Mouse (Mus musculus) hindbrain, embryonic 10.5 days (tissue): Measurements from ENCODE around the gene Zfp830. TPM values are rescaled to one million over a fixed set of nuclear protein-coding genes. Genes with fewer than 3 reads are reported as not detected.

ENCODE experiments used
- DNase-seq: peaks from one replicate; pipeline ENCODE4 v3.0.0-alpha.2; 2017; ENCODE audit warnings: low spot score
- H3K27ac ChIP-seq: fragments of 300-500 bp; sonication (generic); 2 replicates; pipeline ENCODE4 v1.5.1; 2016; ENCODE audit warnings: mild to moderate bottlenecking, moderate library complexity
- H3K27me3 ChIP-seq: fragments of 300-500 bp; sonication (generic); 2 replicates; pipeline ENCODE4 v1.6.1; 2016; ENCODE audit warnings: mild to moderate bottlenecking; ENCODE audit not compliant: poor library complexity, insufficient read depth, severe bottlenecking
- H3K36me3 ChIP-seq: fragments of 300-500 bp; sonication (generic); 2 replicates; pipeline ENCODE4 v1.6.1; 2016; ENCODE audit warnings: mild to moderate bottlenecking, moderate library complexity
- H3K4me1 ChIP-seq: fragments of 300-500 bp; sonication (generic); replicated peaks from 2 replicates; pipeline ENCODE4 v1.6.1; 2016; ENCODE audit warnings: mild to moderate bottlenecking
- H3K4me3 ChIP-seq: fragments of 300-500 bp; sonication (generic); 2 replicates; pipeline ENCODE4 v1.5.1; 2016; ENCODE audit warnings: mild to moderate bottlenecking, moderate library complexity
- H3K9me3 ChIP-seq: fragments of 300-500 bp; sonication (generic); 2 replicates; pipeline ENCODE4 v1.6.1; 2016; ENCODE audit warnings: mild to moderate bottlenecking, moderate library complexity
- WGBS: fragments of 180-500 bp; shearing (Covaris S2); methylation state at CpG from one replicate; pipeline ENCODE4 v1.1.7; 2016; 5-methylcytosine and 5-hydroxymethylcytosine counted together
- polyA plus RNA-seq: library from polyadenylated mRNA; unstranded; fragments of >200 nt; fragmentation: Nextera tagmentation; extraction: Ambion mirVana; gene quantifications from 2 replicates; pipeline ENCODE4 v1.2.1, GENCODE M21; 2016

Gene Zfp830
- polyA plus RNA-seq, 1 experiment from 2014 or later, result 31.6 TPM

GRCm38 (mm10) chr11:82780983-82781903 lies 17.1 kb downstream of the Zfp830 start, which contains the start of gene Lig3:
Gene Lig3, plus strand, starts transcription at chr11:82781108.
- Histone ChIP-seq H3K27me3 (no peaks in the 10 kb centered on the region), H3K4me3 (peak within 1 kb of the TSS; percentile 81), H3K36me3 (peaks cover 32% of the 10 kb centered on the region), H3K27ac (peak within 1 kb of the TSS; percentile 99), H3K9me3 (no peaks in the 10 kb centered on the region), H3K4me1 (peaks cover 22% of the 10 kb centered on the region)
- WGBS, result under 1% methylated on average over 90 of the region's 90 CpGs
- DNase-seq, result peak; percentile 94

- H3K27me3 ChIP-seq, result no peaks in the 10 kb centered on the region
- peaks cover 22% of the 10 kb centered on the region for H3K4me1 ChIP-seq
- H3K4me3 ChIP-seq, result peak overlapping the region; percentile 81
- 48% methylated on average over 6 of the region's 6 CpGs for WGBS
- H3K36me3 ChIP-seq, result peaks cover 42% of the 10 kb centered on the region
- H3K9me3 ChIP-seq, result no peaks in the 10 kb centered on the region
- DNase-seq, result no peak
- peak overlapping the region; percentile 99 for H3K27ac ChIP-seq
These were observed 18.1 kb downstream of the Zfp830 start for GRCm38 (mm10) chr11:82782197-82782596.

GRCm38 (mm10) chr11:82783453-82783852 lies 19.3 kb downstream of the Zfp830 start:
- Histone ChIP-seq H3K4me1 (peaks cover 22% of the 10 kb centered on the region), H3K27me3 (no peaks in the 10 kb centered on the region), H3K9me3 (no peaks in the 10 kb centered on the region), H3K4me3 (no peak overlapping the region), H3K27ac (no peak overlapping the region), H3K36me3 (peaks cover 54% of the 10 kb centered on the region)
- 93% methylated on average over 11 of the region's 11 CpGs for WGBS
- no peak for DNase-seq

- no peaks in the 10 kb centered on the region for H3K27me3 ChIP-seq
- H3K4me3 ChIP-seq, result no peak overlapping the region
- H3K27ac ChIP-seq, result no peak overlapping the region
- H3K36me3 ChIP-seq, result peaks cover 38% of the 10 kb centered on the region
- DNase-seq, result no peak
- H3K4me1 ChIP-seq, result peaks cover under 1% of the 10 kb centered on the region; the same call in 1 of the 2 replicates
- no peaks in the 10 kb centered on the region for H3K9me3 ChIP-seq
- WGBS, result 88% methylated on average over 3 of the region's 3 CpGs
These were observed 42.5 kb downstream of the Zfp830 start for GRCm38 (mm10) chr11:82806656-82807055.

- Histone ChIP-seq H3K27ac (no peak overlapping the region), H3K4me3 (no peak overlapping the region), H3K36me3 (peaks cover 31% of the 10 kb centered on the region), H3K4me1 (peaks cover 8% of the 10 kb centered on the region), H3K9me3 (no peaks in the 10 kb centered on the region), H3K27me3 (no peaks in the 10 kb centered on the region)
- WGBS, result 84% methylated on average over 3 of the region's 3 CpGs
- DNase-seq, result no peak
These were observed 43.2 kb downstream of the Zfp830 start for GRCm38 (mm10) chr11:82807370-82807769.

- peaks cover 20% of the 10 kb centered on the region for H3K36me3 ChIP-seq
- no peak overlapping the region for H3K27ac ChIP-seq
- H3K4me1 ChIP-seq, result peaks cover 16% of the 10 kb centered on the region
- DNase-seq, result no peak
- no peaks in the 10 kb centered on the region for H3K9me3 ChIP-seq
- WGBS, result 91% methylated on average over 5 of the region's 5 CpGs
- no peaks in the 10 kb centered on the region for H3K27me3 ChIP-seq
- H3K4me3 ChIP-seq, result no peak overlapping the region
These were observed 44.3 kb downstream of the Zfp830 start for GRCm38 (mm10) chr11:82808485-82808884.

Other genes starting within 250 kb of the Zfp830 start
- gene Cct6b, start within 50 bp of the Zfp830 start, polyA plus RNA-seq, result 0.37 and 0.41 TPM in 2 replicates
- gene Lig3, start 16.8 kb downstream of the Zfp830 start, polyA plus RNA-seq, result 43.2 and 44.1 TPM in 2 replicates
- gene Rffl, start 106.9 kb downstream of the Zfp830 start, polyA plus RNA-seq, result 7.4 and 11.0 TPM in 2 replicates
- gene Rad51d, start 126.3 kb downstream of the Zfp830 start, polyA plus RNA-seq, result 15.1 and 17.3 TPM in 2 replicates
- 0.19 and 0.31 TPM in 2 replicates for gene Fndc8, start 127.8 kb downstream of the Zfp830 start, polyA plus RNA-seq
- gene Nle1, start 144.1 kb downstream of the Zfp830 start, polyA plus RNA-seq, result 37.0 and 41.3 TPM in 2 replicates
- 0.22 and 0.60 TPM in 2 replicates for gene Unc45b, start 146.2 kb downstream of the Zfp830 start, polyA plus RNA-seq
- gene Slfn5, start 187.0 kb downstream of the Zfp830 start, polyA plus RNA-seq, result 0.11 and 0.48 TPM in 2 replicates
- 5.9 and 8.5 TPM in 2 replicates for gene Slfn9, start 227.5 kb downstream of the Zfp830 start, polyA plus RNA-seq